Mouse (Mus musculus) erythroid progenitor cell, adult 5-6 weeks (primary cell): Measurements from ENCODE around the gene Pbx1. TPM values are rescaled to one million over a fixed set of nuclear protein-coding genes. Genes with fewer than 3 reads are reported as not detected.

Source experiments
- ATAC-seq: replicated peaks from 2 replicates; pipeline ENCODE4 v1.8.0; 2016; ENCODE audit warnings: moderate number of reproducible peaks, mild to moderate bottlenecking, moderate TSS enrichment, inconsistent platforms; ENCODE audit not compliant: poor library complexity, low FRiP score, severe bottlenecking
- total RNA-seq, 2 experiments: library from RNA; stranded (forward) in 1 of 2; stranded (reverse) in 1 of 2; fragments of 150-400 nt in 1 of 2; fragments of 186-747, 209-891 nt in 1 of 2; gene quantifications; 2 replicates each; pipeline versions ENCODE4 v1.2.3 to v1.2.4; 2015 to 2017; ENCODE audit warnings: low replicate concordance in 2 of 2

Gene Pbx1
- total RNA-seq, 2 experiments from 2014 or later: 2.1 to 4.6 TPM

DNA sequence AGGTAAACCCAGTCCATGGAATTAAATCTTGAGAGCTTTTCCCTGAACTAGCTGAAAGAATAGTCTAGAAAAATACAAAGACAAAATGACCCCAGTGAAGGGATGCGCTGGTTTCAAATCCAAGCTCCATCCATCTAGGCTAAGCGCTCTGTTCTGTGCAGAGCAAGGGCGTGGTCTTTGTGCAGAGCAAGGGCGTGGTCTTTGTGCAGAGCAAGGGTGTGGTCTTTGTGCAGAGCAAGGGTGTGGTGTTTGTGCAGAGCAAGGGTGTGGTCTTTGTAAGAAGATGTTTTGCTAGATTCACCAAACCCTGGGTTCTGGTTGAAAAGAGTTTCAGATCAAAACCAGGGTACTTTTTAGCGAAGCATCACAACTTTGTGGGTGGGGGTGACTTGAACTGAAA lies 221.7 kb downstream of the Pbx1 start:
- ATAC-seq: no peak

GRCm38 (mm10) chr1:168200570-168201156 lies 231.4 kb downstream of the Pbx1 start:
- no peak for ATAC-seq

- ATAC-seq: no peak
These were observed 233.8 kb downstream of the Pbx1 start for GRCm38 (mm10) chr1:168198276-168198675.

GRCm38 (mm10) chr1:168197908-168198258 lies 234.2 kb downstream of the Pbx1 start:
- no peak for ATAC-seq

- no peak for ATAC-seq
These were observed 234.7 kb downstream of the Pbx1 start for GRCm38 (mm10) chr1:168197195-168197907.

DNA sequence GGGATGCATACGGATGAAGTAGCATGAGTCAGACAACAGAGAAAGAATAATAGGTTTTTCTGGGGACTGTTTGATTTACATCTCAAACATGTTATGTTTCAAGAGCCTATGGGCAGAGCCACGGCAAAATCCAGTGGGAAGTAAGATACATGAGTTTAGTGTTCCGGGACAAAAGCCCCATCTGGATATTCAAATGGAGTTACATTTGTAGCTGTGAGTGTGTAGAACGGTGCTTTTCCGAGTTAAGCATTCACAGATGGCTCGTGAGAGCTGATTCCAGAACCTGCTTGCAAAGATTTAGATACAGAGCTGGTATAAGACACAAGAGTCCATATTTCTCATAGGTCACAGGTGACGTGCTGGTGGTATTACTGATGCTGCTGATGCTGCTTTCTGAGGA lies 238.7 kb downstream of the Pbx1 start:
- ATAC-seq: no peak

DNA sequence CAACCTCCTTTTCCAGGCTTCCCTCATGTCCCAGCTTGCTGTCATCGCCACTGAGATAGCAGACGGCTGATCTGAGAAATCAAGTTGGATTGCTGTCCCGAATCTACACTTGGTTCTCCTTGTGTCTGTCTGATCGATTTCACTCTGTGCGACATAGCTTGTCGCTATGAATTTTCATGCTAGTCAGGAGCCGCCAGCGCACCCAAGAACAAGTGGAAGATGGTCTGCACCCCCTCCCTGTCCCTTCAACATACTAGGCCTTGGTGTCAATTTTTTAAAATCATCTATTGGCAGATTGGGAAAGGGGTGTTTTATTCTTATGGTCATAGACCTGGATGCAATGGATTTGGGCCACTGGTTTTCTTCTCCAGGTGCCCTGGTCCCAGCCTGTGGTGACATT lies 249.3 kb downstream of the Pbx1 start:
- ATAC-seq: no peak

GRCm38 (mm10) chr1:168180622-168181441 lies 251.2 kb downstream of the Pbx1 start:
- no peak for ATAC-seq

DNA sequence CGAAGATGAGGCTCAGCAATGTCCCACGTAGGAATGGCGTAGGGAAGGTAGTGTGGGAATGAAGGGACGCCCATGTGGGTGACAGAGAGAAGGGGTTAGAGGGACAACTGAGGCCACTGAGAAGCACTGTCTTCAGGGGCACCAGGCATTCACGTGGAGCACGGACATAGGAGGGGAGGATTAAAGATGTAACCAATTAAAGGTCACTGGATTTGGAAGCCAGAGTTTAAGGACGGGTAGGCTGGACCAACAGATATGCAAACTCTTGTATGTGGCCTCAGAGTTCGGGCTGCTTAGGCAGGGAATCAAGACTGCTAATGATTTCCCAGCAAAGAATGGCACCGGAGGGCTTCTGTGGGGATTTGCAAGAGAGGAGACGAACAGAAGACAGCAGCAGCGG lies 252.4 kb downstream of the Pbx1 start:
- ATAC-seq: no peak

DNA sequence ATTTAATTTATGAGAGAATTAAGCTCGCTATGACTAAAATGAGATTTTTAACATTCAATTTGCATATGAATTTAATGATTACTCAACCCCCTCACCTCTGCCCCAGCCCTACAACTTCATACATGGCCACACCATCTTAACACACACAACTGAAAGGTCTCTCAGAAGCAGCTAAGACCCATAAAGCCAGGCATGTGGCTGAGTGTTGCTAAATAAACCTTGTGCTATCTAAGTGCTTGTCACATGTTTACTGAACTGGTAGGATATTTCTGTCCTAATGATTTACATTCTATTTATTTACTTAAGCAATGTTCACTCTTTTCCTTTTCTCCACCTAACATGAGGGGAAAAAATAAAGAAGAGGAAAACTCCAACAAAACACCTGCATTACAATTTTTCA lies 253.5 kb downstream of the Pbx1 start:
- no peak for ATAC-seq

- ATAC-seq: no peak
These were observed 256.5 kb downstream of the Pbx1 start for GRCm38 (mm10) chr1:168175586-168175985.

DNA sequence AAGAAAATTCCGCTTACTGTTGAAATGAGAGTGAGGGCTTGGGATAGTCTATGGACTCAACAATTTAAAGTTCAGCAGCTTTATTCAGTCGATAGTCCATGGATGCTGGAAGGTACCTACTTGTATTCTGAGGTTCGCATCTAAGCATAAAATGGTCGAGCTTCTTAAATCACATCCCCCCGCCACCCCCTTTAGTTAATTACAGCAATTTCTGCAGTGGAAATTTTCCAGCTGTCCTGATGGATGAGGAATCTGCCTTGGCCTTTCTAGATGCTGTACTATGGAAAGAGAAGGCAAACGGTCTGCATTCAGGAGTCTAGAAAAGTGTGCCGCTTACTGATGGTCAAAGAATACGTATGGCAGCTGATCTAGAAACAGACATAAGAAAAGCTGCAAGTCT lies 262.3 kb downstream of the Pbx1 start:
- no peak for ATAC-seq

DNA sequence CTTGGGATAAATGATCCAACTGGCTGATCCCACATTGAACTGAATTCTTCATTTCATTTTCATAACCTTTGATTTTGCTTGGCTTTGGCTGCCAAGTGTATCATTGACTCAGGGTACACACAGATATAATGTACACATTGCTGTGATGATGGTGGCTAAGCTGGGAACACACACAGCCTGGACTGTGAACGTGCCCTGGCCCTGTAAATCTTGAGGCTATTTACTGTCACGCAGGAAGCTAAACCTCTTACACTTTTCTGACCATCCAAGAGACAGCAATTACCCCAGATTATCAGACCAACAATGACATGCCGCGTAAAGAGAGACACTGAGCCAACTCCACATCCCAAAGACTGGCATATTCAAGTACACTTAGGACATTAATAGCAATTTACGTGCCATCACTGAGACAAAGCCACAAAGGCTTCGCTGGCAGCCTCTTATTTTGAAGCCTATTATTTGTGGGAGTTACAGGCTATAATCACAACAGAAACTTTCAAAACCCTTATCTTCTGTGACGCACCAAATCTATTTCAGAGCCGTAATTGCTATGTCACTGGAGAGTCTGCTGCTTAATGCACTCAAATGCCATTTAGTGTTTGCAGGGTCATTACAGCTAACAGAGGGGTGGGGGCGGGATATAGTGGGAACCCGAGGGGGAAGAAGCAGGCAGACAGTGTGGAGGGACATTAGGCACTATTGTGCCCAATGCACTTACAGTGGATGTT lies 262.9 kb downstream of the Pbx1 start:
- ATAC-seq: no peak

DNA sequence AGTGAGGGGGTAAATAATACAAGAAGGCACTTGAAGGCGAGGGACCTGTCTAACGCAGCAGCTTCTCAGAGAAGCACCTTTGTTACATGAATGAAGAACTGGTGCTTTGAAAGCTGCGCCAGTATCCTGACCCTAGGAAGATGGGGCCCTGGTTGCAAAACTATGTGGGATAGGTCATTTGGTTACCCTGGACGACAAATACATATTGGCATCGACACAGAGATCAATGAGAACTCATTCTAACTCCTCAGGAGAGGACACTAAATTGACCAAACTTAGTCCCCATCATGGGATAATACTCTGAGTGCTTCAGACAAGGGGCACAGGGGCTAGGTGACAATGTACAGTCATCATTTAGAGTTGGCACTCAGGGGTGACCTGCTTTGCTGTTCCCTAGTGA lies 264.3 kb downstream of the Pbx1 start:
- ATAC-seq: no peak

DNA sequence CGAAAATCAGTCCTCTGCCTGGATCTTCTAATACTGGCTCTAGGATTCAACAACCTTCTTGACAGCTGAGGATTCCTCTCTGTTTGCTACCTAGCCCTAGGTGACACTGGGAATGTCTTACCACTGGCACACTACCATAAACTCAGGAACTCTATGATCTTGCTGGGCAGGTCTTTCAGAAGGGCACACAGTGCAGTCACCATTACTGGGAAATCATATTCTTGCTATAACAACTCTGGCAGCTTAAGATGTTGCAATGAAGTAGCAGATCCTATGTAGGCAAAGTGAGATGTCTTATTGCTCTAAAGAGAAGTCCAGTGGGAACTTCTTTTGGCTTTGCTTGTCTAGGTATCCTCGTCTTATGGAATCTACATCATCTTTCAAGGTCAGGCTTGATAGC lies 265.2 kb downstream of the Pbx1 start:
- ATAC-seq: no peak

DNA sequence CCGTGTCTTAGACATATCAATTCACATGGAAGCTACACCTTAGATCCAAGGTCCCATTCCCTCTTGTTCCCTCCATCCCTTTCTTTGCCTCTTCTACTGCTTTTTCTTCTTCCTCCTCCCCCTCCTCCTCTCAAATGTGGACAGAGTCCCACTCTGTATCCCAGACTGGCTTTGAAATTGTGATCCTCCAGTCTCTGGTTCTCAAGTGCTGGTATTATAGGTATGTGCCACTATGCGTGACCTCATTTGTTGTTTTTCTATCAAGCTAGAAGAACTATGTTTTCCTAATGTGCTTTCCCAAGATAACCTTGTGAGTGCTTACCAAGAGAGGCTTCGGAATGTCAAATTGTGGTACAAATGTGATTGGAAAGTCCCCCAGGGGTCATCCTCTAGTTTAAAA lies 267.1 kb downstream of the Pbx1 start:
- no peak for ATAC-seq

- ATAC-seq: no peak
These were observed 268.4 kb downstream of the Pbx1 start for GRCm38 (mm10) chr1:168163521-168164233.

- ATAC-seq: no peak
These were observed 292.9 kb downstream of the Pbx1 start for GRCm38 (mm10) chr1:168139138-168139682.

GRCm38 (mm10) chr1:168138669-168139068 lies 293.4 kb downstream of the Pbx1 start:
- ATAC-seq: no peak

- ATAC-seq: no peak
These were observed 294.2 kb downstream of the Pbx1 start for GRCm38 (mm10) chr1:168137890-168138289.
